Mouse (Mus musculus): ENCODE measurements around the gene Oosp2. TPM values are rescaled to one million over a fixed set of nuclear protein-coding genes. Genes with fewer than 3 reads are reported as not detected.

Oosp2 gene
- polyA plus RNA-seq, 1 experiment from 2014 or later: not detected

- H3K4me2 ChIP-seq: no peak overlapping the region
- H3K4me3 ChIP-seq (replicated peaks): no peak overlapping the region
- no peaks in the 10 kb centered on the region for H3K27me3 ChIP-seq
- WGBS: 86% methylated on average over 1 of the region's 1 CpGs
- no peak overlapping the region for H3K9ac ChIP-seq
- no peak overlapping the region for H3K27ac ChIP-seq
- no peak for ATAC-seq (replicated peaks; ENCODE audit: low FRiP score)
- H3K9me3 ChIP-seq (replicated peaks): no peaks in the 10 kb centered on the region
- no peaks in the 10 kb centered on the region for H3K36me3 ChIP-seq
- H3K4me1 ChIP-seq: no peaks in the 10 kb centered on the region
Observed at GRCm38 (mm10) chr19:11633732-11634131, 26.6 kb downstream of the Oosp2 start.

GRCm38 (mm10) chr19:11625231-11625630 is 35.1 kb downstream of the Oosp2 start:
- Histone ChIP-seq H3K4me1 (peaks cover 4% of the 10 kb centered on the region), H3K36me3 (no peaks in the 10 kb centered on the region), H3K9me3 (replicated peaks) (no peaks in the 10 kb centered on the region), H3K27me3 (no peaks in the 10 kb centered on the region), H3K4me2 (no peak overlapping the region), H3K27ac (no peak overlapping the region), H3K9ac (no peak overlapping the region), H3K4me3 (replicated peaks) (no peak overlapping the region)
- 41% methylated on average over 5 of the region's 5 CpGs for WGBS
- ATAC-seq (replicated peaks; ENCODE audit: low FRiP score): 0 out of 2 replicates have a peak, but pooled peaks have one; percentile 36

- 0 out of 2 replicates have a peak, but pooled peaks have one; percentile 54 for ATAC-seq (replicated peaks; ENCODE audit: low FRiP score)
- H3K4me1 ChIP-seq: peaks cover 4% of the 10 kb centered on the region
- no peak overlapping the region for H3K4me2 ChIP-seq
- H3K27me3 ChIP-seq: no peaks in the 10 kb centered on the region
- no peak overlapping the region for H3K27ac ChIP-seq
- H3K9me3 ChIP-seq (replicated peaks): no peaks in the 10 kb centered on the region
- H3K9ac ChIP-seq: no peak overlapping the region
- H3K36me3 ChIP-seq: no peaks in the 10 kb centered on the region
- H3K4me3 ChIP-seq (replicated peaks): no peak overlapping the region
Observed at GRCm38 (mm10) chr19:11624800-11625199, 35.6 kb downstream of the Oosp2 start.

DNA sequence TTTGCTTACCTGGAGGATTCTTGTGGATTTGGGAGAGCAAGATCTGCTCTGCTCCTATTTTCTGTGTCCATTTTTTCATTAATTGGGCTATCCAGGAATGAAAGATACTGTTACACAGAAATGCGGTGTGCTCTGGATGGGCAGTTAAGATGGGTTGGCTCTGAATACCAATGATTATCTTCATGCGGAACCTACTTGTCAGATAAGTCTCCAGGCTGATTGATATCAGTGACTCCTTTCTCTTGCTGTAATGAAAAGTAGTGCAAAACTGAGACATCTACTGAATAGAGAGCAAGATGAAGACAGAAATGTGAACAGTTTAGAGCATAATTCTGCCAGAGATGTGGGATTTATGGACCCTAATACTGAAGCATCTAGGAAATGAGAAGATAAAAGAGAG is 36.8 kb downstream of the Oosp2 start, which contains the start of gene Ms4a2:
Gene Ms4a2 (minus strand): TSS at position 169 of the 400 bp plus-strand sequence.
- Histone ChIP-seq H3K9ac (no peak within 1 kb of the TSS), H3K4me1 (peaks cover 4% of the 10 kb centered on the region), H3K4me2 (no peak within 1 kb of the TSS), H3K36me3 (no peaks in the 10 kb centered on the region), H3K4me3 (replicated peaks) (no peak within 1 kb of the TSS), H3K27ac (no peak within 1 kb of the TSS), H3K9me3 (replicated peaks) (no peaks in the 10 kb centered on the region), H3K27me3 (no peaks in the 10 kb centered on the region)
- ATAC-seq (replicated peaks; ENCODE audit: low FRiP score): 0 out of 2 replicates have a peak, but pooled peaks have one; percentile 29
- WGBS: 66% methylated on average over 2 of the region's 2 CpGs

DNA sequence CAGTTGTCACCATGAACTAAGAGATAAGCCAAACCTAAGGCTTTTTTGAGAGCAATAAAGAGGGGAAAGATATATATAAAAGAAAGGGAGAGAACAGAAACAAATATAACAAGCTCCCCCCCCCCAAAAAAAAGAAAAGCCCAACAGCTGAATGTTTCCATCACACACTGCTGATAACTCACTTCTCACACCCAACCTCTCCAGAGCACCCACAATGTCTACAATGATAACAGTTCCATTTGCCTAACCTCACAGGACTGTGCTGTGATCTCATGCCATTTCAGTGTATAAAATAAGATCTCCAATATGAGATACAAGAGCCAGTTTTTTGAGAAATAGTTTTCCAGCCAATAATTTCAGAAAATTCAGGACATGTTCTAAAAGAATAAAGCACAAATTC is 42.4 kb downstream of the Oosp2 start:
- H3K27ac ChIP-seq: no peak overlapping the region
- no peaks in the 10 kb centered on the region for H3K36me3 ChIP-seq
- H3K9me3 ChIP-seq (replicated peaks): no peaks in the 10 kb centered on the region
- H3K4me3 ChIP-seq (replicated peaks): no peak overlapping the region
- no peak for ATAC-seq (replicated peaks; ENCODE audit: low FRiP score)
- no peak overlapping the region for H3K9ac ChIP-seq
- no peaks in the 10 kb centered on the region for H3K4me1 ChIP-seq
- no peaks in the 10 kb centered on the region for H3K27me3 ChIP-seq
- no peak overlapping the region for H3K4me2 ChIP-seq

- 0 out of 2 replicates have a peak, but pooled peaks cover 2% of the 10 kb centered on the region for H3K4me1 ChIP-seq
- WGBS: 63% methylated on average over 2 of the region's 2 CpGs
- H3K4me3 ChIP-seq (replicated peaks): no peak overlapping the region
- H3K9me3 ChIP-seq (replicated peaks): no peaks in the 10 kb centered on the region
- ATAC-seq (replicated peaks; ENCODE audit: low FRiP score): no peak
- no peak overlapping the region for H3K4me2 ChIP-seq
- no peak overlapping the region for H3K27ac ChIP-seq
- no peaks in the 10 kb centered on the region for H3K36me3 ChIP-seq
- no peaks in the 10 kb centered on the region for H3K27me3 ChIP-seq
- H3K9ac ChIP-seq: no peak overlapping the region
Observed at GRCm38 (mm10) chr19:11614805-11615204, 45.6 kb downstream of the Oosp2 start.

GRCm38 (mm10) chr19:11613776-11614443 is 46.4 kb downstream of the Oosp2 start:
- Histone ChIP-seq H3K27me3 (no peaks in the 10 kb centered on the region), H3K4me2 (no peak overlapping the region), H3K27ac (no peak overlapping the region), H3K4me3 (replicated peaks) (no peak overlapping the region), H3K36me3 (no peaks in the 10 kb centered on the region), H3K9me3 (replicated peaks) (no peaks in the 10 kb centered on the region), H3K9ac (no peak overlapping the region), H3K4me1 (0 out of 2 replicates have a peak, but pooled peaks cover 2% of the 10 kb centered on the region)
- 67% methylated on average over 8 of the region's 8 CpGs for WGBS
- ATAC-seq (replicated peaks; ENCODE audit: low FRiP score): no peak

DNA sequence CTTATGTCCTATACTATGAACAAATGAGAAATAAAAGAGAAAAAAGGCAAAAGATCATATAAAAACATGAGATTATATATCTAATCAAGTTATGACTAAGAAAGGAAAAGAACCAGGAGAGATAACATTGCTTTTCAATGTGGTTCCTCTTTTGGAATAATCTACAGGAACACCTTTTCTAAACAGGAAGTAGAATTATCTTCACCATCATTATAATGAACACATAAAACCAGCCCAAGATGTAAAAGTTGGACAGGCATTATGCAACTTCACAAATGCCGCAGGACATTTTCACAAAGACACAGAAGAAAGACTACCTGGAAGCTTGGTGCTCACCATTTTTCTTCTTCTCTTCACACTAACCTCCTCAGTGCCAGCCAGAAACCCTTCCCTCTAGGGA is 47.3 kb downstream of the Oosp2 start:
- Histone ChIP-seq H3K4me2 (no peak overlapping the region), H3K36me3 (no peaks in the 10 kb centered on the region), H3K27me3 (no peaks in the 10 kb centered on the region), H3K27ac (no peak overlapping the region), H3K9me3 (replicated peaks) (no peaks in the 10 kb centered on the region), H3K4me1 (0 out of 2 replicates have a peak, but pooled peaks cover 2% of the 10 kb centered on the region), H3K9ac (no peak overlapping the region), H3K4me3 (replicated peaks) (no peak overlapping the region)
- no peak for ATAC-seq (replicated peaks; ENCODE audit: low FRiP score)
- 86% methylated on average over 1 of the region's 1 CpGs for WGBS

DNA sequence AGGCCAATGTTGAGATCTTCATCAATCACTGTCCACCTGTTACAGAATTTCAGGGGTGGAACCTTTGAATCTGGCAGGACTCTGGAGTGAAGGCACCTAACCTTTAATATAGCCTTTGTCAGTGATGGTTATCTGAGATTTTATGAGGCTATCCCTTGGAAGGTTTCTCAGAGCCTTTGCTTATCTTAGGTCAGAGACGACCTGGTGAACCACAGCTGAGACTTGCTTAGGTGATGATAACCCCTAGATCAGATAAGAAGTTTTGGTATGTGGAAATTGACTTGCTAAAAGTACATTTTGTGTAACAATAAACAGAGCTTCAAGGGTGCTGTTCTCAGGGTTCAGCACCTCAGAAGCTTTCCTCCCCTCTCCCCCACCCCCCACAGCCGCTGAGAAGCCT is 48.1 kb downstream of the Oosp2 start:
- H3K27ac ChIP-seq: no peak overlapping the region
- H3K4me1 ChIP-seq: 0 out of 2 replicates have a peak, but pooled peaks cover 2% of the 10 kb centered on the region
- H3K4me3 ChIP-seq (replicated peaks): no peak overlapping the region
- no peak overlapping the region for H3K9ac ChIP-seq
- 22% methylated on average over 2 of the region's 2 CpGs for WGBS
- H3K27me3 ChIP-seq: no peaks in the 10 kb centered on the region
- no peaks in the 10 kb centered on the region for H3K9me3 ChIP-seq (replicated peaks)
- H3K36me3 ChIP-seq: no peaks in the 10 kb centered on the region
- ATAC-seq (replicated peaks; ENCODE audit: low FRiP score): no peak; the same call in 1 of the 2 replicates
- no peak overlapping the region for H3K4me2 ChIP-seq

GRCm38 (mm10) chr19:11611541-11611945 is 48.8 kb downstream of the Oosp2 start:
- Histone ChIP-seq H3K9me3 (replicated peaks) (no peaks in the 10 kb centered on the region), H3K4me2 (no peak overlapping the region), H3K36me3 (no peaks in the 10 kb centered on the region), H3K4me1 (0 out of 2 replicates have a peak, but pooled peaks cover 2% of the 10 kb centered on the region), H3K27me3 (no peaks in the 10 kb centered on the region), H3K9ac (no peak overlapping the region), H3K27ac (no peak overlapping the region), H3K4me3 (replicated peaks) (no peak overlapping the region)
- WGBS: 16% methylated on average over 6 of the region's 6 CpGs
- ATAC-seq (replicated peaks; ENCODE audit: low FRiP score): peak; percentile 89

GRCm38 (mm10) chr19:11608172-11608571 is 52.2 kb downstream of the Oosp2 start:
- no peak for ATAC-seq (replicated peaks; ENCODE audit: low FRiP score)
- H3K27ac ChIP-seq: no peak overlapping the region

DNA sequence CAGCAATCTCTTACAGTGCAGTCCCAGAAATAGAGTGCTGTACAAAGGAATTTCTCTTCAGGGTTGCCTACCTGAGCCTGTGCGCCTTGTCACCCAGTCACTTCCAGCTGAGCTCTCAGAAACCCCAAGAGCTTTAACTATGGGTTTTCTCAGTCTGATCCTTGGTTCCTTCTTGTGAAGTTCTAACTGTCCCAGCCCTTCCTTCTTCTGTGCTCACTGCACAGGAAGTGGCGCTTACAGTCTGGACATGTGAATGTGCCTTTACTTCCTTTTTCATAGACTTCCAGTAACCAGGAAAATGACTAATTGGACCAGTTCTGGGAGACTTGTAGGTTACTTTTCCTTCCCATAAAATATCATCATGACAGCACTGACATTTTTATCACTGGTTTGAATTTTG is 55.8 kb downstream of the Oosp2 start, which contains the start of gene Ms4a6d:
Gene Ms4a6d (minus strand): TSS at position 247 of the 400 bp plus-strand sequence.
- H3K27ac ChIP-seq: no peak within 1 kb of the TSS
- ATAC-seq (replicated peaks; ENCODE audit: low FRiP score): no peak
- no peaks in the 10 kb centered on the region for H3K9me3 ChIP-seq (replicated peaks)
- H3K36me3 ChIP-seq: no peaks in the 10 kb centered on the region
- no peaks in the 10 kb centered on the region for H3K4me1 ChIP-seq
- no peak within 1 kb of the TSS for H3K4me3 ChIP-seq (replicated peaks)
- H3K9ac ChIP-seq: no peak within 1 kb of the TSS
- 88% methylated on average over 2 of the region's 2 CpGs for WGBS
- no peaks in the 10 kb centered on the region for H3K27me3 ChIP-seq
- no peak within 1 kb of the TSS for H3K4me2 ChIP-seq

More at GRCm38 (mm10) chr19:11608172-11608571, 52.2 kb downstream of the Oosp2 start:
- 7% methylated on average over 1 of the region's 1 CpGs for WGBS
- no peak overlapping the region for H3K4me2 ChIP-seq
- H3K9ac ChIP-seq: no peak overlapping the region
- no peak overlapping the region for H3K4me3 ChIP-seq (replicated peaks)
- no peaks in the 10 kb centered on the region for H3K9me3 ChIP-seq (replicated peaks)
- H3K4me1 ChIP-seq: 0 out of 2 replicates have a peak, but pooled peaks cover 2% of the 10 kb centered on the region
- H3K27me3 ChIP-seq: no peaks in the 10 kb centered on the region
- H3K36me3 ChIP-seq: no peaks in the 10 kb centered on the region

Measured in kidney, embryonic 15.5 days (tissue).